Mouse (Mus musculus) heart, embryonic 11.5 days (tissue): Measurements from ENCODE around the gene Ift57. TPM values are rescaled to one million over a fixed set of nuclear protein-coding genes. Genes with fewer than 3 reads are reported as not detected.

ENCODE experiments used
- ATAC-seq: fragments of 200-750 bp; cut with Nextera tagmentation; replicated peaks from 2 replicates; pipeline ENCODE4 v1.8.0; 2017; ENCODE audit warnings: moderate library complexity; ENCODE audit not compliant: insufficient number of reproducible peaks, low FRiP score, low TSS enrichment
- H3K27ac ChIP-seq: fragments of 300-500 bp; sonication (generic); 2 replicates; pipeline ENCODE4 v1.5.1; 2014; ENCODE audit warnings: mild to moderate bottlenecking, low read depth, low read length
- H3K27me3 ChIP-seq: fragments of 300-500 bp; sonication (generic); 2 replicates; pipeline ENCODE4 v1.6.1; 2014; ENCODE audit warnings: mild to moderate bottlenecking, low read length, mixed read lengths; ENCODE audit not compliant: control insufficient read depth, insufficient read depth
- H3K36me3 ChIP-seq: fragments of 300-500 bp; sonication (generic); 2 replicates; pipeline ENCODE4 v1.6.1; 2014; ENCODE audit warnings: mild to moderate bottlenecking, low read length, moderate library complexity, mixed read lengths; ENCODE audit not compliant: control insufficient read depth, insufficient read depth
- H3K4me1 ChIP-seq: fragments of 300-500 bp; sonication (generic); 2 replicates; pipeline ENCODE4 v1.6.1; 2014; ENCODE audit warnings: low read length; ENCODE audit not compliant: control insufficient read depth, insufficient read depth
- H3K4me2 ChIP-seq: fragments of 300-500 bp; sonication (generic); 2 replicates; pipeline ENCODE4 v1.6.1; 2014; ENCODE audit warnings: mild to moderate bottlenecking, moderate library complexity
- H3K4me3 ChIP-seq: fragments of 300-500 bp; sonication (generic); 2 replicates; pipeline ENCODE4 v1.5.1; 2014; ENCODE audit warnings: low read depth, low read length
- H3K9ac ChIP-seq: fragments of 300-500 bp; sonication (generic); 2 replicates; pipeline ENCODE4 v1.6.1; 2014; ENCODE audit warnings: mild to moderate bottlenecking, low read depth, low read length, moderate library complexity
- H3K9me3 ChIP-seq: fragments of 300-500 bp; sonication (generic); replicated peaks from 2 replicates; pipeline ENCODE4 v1.6.1; 2016; ENCODE audit warnings: low read length; ENCODE audit not compliant: control insufficient read depth
- WGBS: fragments of 180-500 bp; shearing (Covaris S2); extraction: QIAGEN DNeasy Blood & Tissue Kit; methylation state at CpG from one replicate; pipeline ENCODE4 v1.1.7; 2014; ENCODE audit not compliant: insufficient replicate concordance; 5-methylcytosine and 5-hydroxymethylcytosine counted together
- polyA plus RNA-seq: library from polyadenylated mRNA; unstranded; fragments of >200 nt; fragmentation: Nextera tagmentation; extraction: Ambion mirVana; gene quantifications from 2 replicates; pipeline ENCODE4 v1.2.1, GENCODE M21; 2014

Gene Ift57
- polyA plus RNA-seq, 1 experiment from 2014 or later: 14.6 TPM

- Histone ChIP-seq H3K36me3 (no peaks in the 10 kb centered on the region), H3K9ac (no peak overlapping the region), H3K4me2 (no peak overlapping the region), H3K4me3 (no peak overlapping the region), H3K27me3 (no peaks in the 10 kb centered on the region), H3K9me3 (no peaks in the 10 kb centered on the region), H3K4me1 (0 out of 2 replicates have a peak, but pooled peaks cover 6% of the 10 kb centered on the region), H3K27ac (no peak overlapping the region)
- no peak for ATAC-seq
- 54% methylated on average over 5 of the region's 5 CpGs for WGBS
Observed at GRCm38 (mm10) chr16:49725446-49725845, 26.4 kb downstream of the Ift57 start.

GRCm38 (mm10) chr16:49726216-49726615, 27.2 kb downstream of the Ift57 start:
- Histone ChIP-seq H3K4me3 (no peak overlapping the region), H3K4me1 (0 out of 2 replicates have a peak, but pooled peaks cover 6% of the 10 kb centered on the region), H3K9me3 (no peaks in the 10 kb centered on the region), H3K9ac (no peak overlapping the region), H3K27me3 (no peaks in the 10 kb centered on the region), H3K36me3 (no peaks in the 10 kb centered on the region), H3K4me2 (no peak overlapping the region), H3K27ac (no peak overlapping the region)
- WGBS: 72% methylated on average over 3 of the region's 3 CpGs
- ATAC-seq: no peak

GRCm38 (mm10) chr16:49726761-49727160, 27.7 kb downstream of the Ift57 start:
- H3K27ac ChIP-seq: no peak overlapping the region
- H3K4me1 ChIP-seq: 0 out of 2 replicates have a peak, but pooled peaks cover 6% of the 10 kb centered on the region
- H3K27me3 ChIP-seq: no peaks in the 10 kb centered on the region
- no peak overlapping the region for H3K4me3 ChIP-seq
- ATAC-seq: no peak
- no peak overlapping the region for H3K4me2 ChIP-seq
- no peaks in the 10 kb centered on the region for H3K36me3 ChIP-seq
- H3K9me3 ChIP-seq: no peaks in the 10 kb centered on the region
- WGBS: 77% methylated on average over 2 of the region's 2 CpGs
- H3K9ac ChIP-seq: no peak overlapping the region

- Histone ChIP-seq H3K9ac (no peak overlapping the region), H3K4me1 (no peaks in the 10 kb centered on the region), H3K27ac (no peak overlapping the region), H3K36me3 (no peaks in the 10 kb centered on the region), H3K4me2 (no peak overlapping the region), H3K4me3 (no peak overlapping the region), H3K27me3 (no peaks in the 10 kb centered on the region), H3K9me3 (no peaks in the 10 kb centered on the region)
- no peak for ATAC-seq
- WGBS: 83% methylated on average over 9 of the region's 9 CpGs
Observed at GRCm38 (mm10) chr16:49736536-49736935, 37.5 kb downstream of the Ift57 start.

GRCm38 (mm10) chr16:49747360-49747759, 48.3 kb downstream of the Ift57 start:
- no peak for ATAC-seq
- Histone ChIP-seq H3K4me1 (no peaks in the 10 kb centered on the region), H3K4me3 (no peak overlapping the region), H3K27me3 (no peaks in the 10 kb centered on the region), H3K9me3 (no peaks in the 10 kb centered on the region), H3K4me2 (no peak overlapping the region), H3K36me3 (no peaks in the 10 kb centered on the region), H3K27ac (no peak overlapping the region), H3K9ac (no peak overlapping the region)
- 87% methylated on average over 2 of the region's 2 CpGs for WGBS

GRCm38 (mm10) chr16:49752906-49753305, 53.9 kb downstream of the Ift57 start:
- H3K9me3 ChIP-seq: no peaks in the 10 kb centered on the region
- no peak for ATAC-seq
- H3K27ac ChIP-seq: no peak overlapping the region
- no peak overlapping the region for H3K4me3 ChIP-seq
- WGBS: 68% methylated on average over 1 of the region's 1 CpGs
- no peak overlapping the region for H3K9ac ChIP-seq
- no peaks in the 10 kb centered on the region for H3K27me3 ChIP-seq
- H3K36me3 ChIP-seq: no peaks in the 10 kb centered on the region
- no peaks in the 10 kb centered on the region; the same call in 1 of the 2 replicates for H3K4me1 ChIP-seq
- no peak overlapping the region for H3K4me2 ChIP-seq

GRCm38 (mm10) chr16:49753318-49753717, 54.3 kb downstream of the Ift57 start:
- no peaks in the 10 kb centered on the region for H3K9me3 ChIP-seq
- H3K9ac ChIP-seq: no peak overlapping the region
- H3K4me2 ChIP-seq: no peak overlapping the region
- H3K27me3 ChIP-seq: no peaks in the 10 kb centered on the region
- H3K4me3 ChIP-seq: no peak overlapping the region
- H3K36me3 ChIP-seq: no peaks in the 10 kb centered on the region
- no peak overlapping the region for H3K27ac ChIP-seq
- H3K4me1 ChIP-seq: no peaks in the 10 kb centered on the region; the same call in 1 of the 2 replicates
- WGBS: 50% methylated on average over 3 of the region's 3 CpGs
- ATAC-seq: no peak

- H3K36me3 ChIP-seq: no peaks in the 10 kb centered on the region
- no peak for ATAC-seq
- no peak overlapping the region for H3K4me3 ChIP-seq
- H3K4me2 ChIP-seq: peak overlapping the region; percentile 56
- no peak overlapping the region for H3K27ac ChIP-seq
- H3K9me3 ChIP-seq: no peaks in the 10 kb centered on the region
- no peaks in the 10 kb centered on the region for H3K27me3 ChIP-seq
- 54% methylated on average over 17 of the region's 17 CpGs for WGBS
- H3K9ac ChIP-seq: peak overlapping the region; percentile 39; the same call in 1 of the 2 replicates
- H3K4me1 ChIP-seq: peaks cover 6% of the 10 kb centered on the region
Observed at GRCm38 (mm10) chr16:49760517-49761203, 61.6 kb downstream of the Ift57 start.

- no peak for ATAC-seq
- Histone ChIP-seq H3K9ac (no peak overlapping the region), H3K36me3 (no peaks in the 10 kb centered on the region), H3K27ac (no peak overlapping the region), H3K27me3 (no peaks in the 10 kb centered on the region), H3K4me2 (no peak overlapping the region), H3K9me3 (no peaks in the 10 kb centered on the region), H3K4me3 (no peak overlapping the region), H3K4me1 (peaks cover 6% of the 10 kb centered on the region)
- 76% methylated on average over 5 of the region's 5 CpGs for WGBS
Observed at GRCm38 (mm10) chr16:49761981-49762380, 62.9 kb downstream of the Ift57 start.
